Mouse (Mus musculus) intestine, postnatal 0 days (tissue): Measurements from ENCODE around the gene 1110012L19Rik. TPM values are rescaled to one million over a fixed set of nuclear protein-coding genes. Genes with fewer than 3 reads are reported as not detected.
A peak's percentile ranks its signal among the peaks of the same experiment; 100 is the strongest.
"Not testable (repeated sequence)": the region's sequence is repeated elsewhere in the genome, so short reads cannot be mapped to it uniquely, and the experiment has no call there.

Experiments
- ATAC-seq: fragments of 200-750 bp; cut with Nextera tagmentation; 2 replicates; pipeline ENCODE4 v1.8.0; 2017; ENCODE audit warnings: mild to moderate bottlenecking, moderate TSS enrichment, moderate library complexity
- H3K27ac ChIP-seq: fragments of 300-500 bp; sonication (generic); 2 replicates; pipeline ENCODE4 v1.5.1; 2014; ENCODE audit warnings: mild to moderate bottlenecking, low read depth, low read length, moderate library complexity
- H3K27me3 ChIP-seq: fragments of 300-500 bp; sonication (generic); replicated peaks from 2 replicates; pipeline ENCODE4 v1.6.1; 2014; ENCODE audit warnings: low read length, mixed read lengths; ENCODE audit not compliant: control insufficient read depth, insufficient read depth
- H3K36me3 ChIP-seq: fragments of 300-500 bp; sonication (generic); 2 replicates; pipeline ENCODE4 v1.6.1; 2014; ENCODE audit warnings: mild to moderate bottlenecking, moderate library complexity; ENCODE audit not compliant: control insufficient read depth, insufficient read depth
- H3K4me1 ChIP-seq: fragments of 300-500 bp; sonication (generic); replicated peaks from 2 replicates; pipeline ENCODE4 v1.6.1; 2014; ENCODE audit warnings: antibody characterized with exemption, low read length, mixed read lengths; ENCODE audit not compliant: control insufficient read depth, insufficient read depth
- H3K4me2 ChIP-seq: fragments of 300-500 bp; sonication (generic); replicated peaks from 2 replicates; pipeline ENCODE4 v1.6.1; 2014; ENCODE audit warnings: low read depth, mild to moderate bottlenecking, moderate library complexity
- H3K4me3 ChIP-seq: fragments of 300-500 bp; sonication (generic); 2 replicates; pipeline ENCODE4 v1.5.1; 2014; ENCODE audit warnings: low read depth, low read length
- H3K9ac ChIP-seq: fragments of 300-500 bp; sonication (generic); 2 replicates; pipeline ENCODE4 v1.6.1; 2014; ENCODE audit warnings: mild to moderate bottlenecking, low read depth, low read length
- H3K9me3 ChIP-seq: fragments of 300-500 bp; sonication (generic); 2 replicates; pipeline ENCODE4 v1.6.1; 2016; ENCODE audit warnings: mixed run types; ENCODE audit not compliant: control insufficient read depth
- CTCF ChIP-seq: sonication (generic); IDR thresholded peaks from 2 replicates; pipeline ENCODE4 v1.5.1; 2016; ENCODE audit warnings: low read depth, mild to moderate bottlenecking, control low read depth, antibody characterized with exemption, moderate library complexity
- WGBS: fragments of 180-500 bp; shearing (Covaris S2); extraction: QIAGEN DNeasy Blood & Tissue Kit; methylation state at CpG from one replicate; pipeline ENCODE4 v1.1.7; 2014; 5-methylcytosine and 5-hydroxymethylcytosine counted together
- polyA plus RNA-seq: library from polyadenylated mRNA; unstranded; fragments of >200 nt; fragmentation: Nextera tagmentation; extraction: Ambion mirVana; gene quantifications from 2 replicates; pipeline ENCODE4 v1.2.1, GENCODE M21; 2015

The 1110012L19Rik gene
- polyA plus RNA-seq, 1 experiment from 2014 or later = 21.8 TPM

- not testable (repeated sequence) for H3K27ac ChIP-seq, H3K27me3 ChIP-seq, H3K4me2 ChIP-seq, H3K4me3 ChIP-seq, H3K9me3 ChIP-seq, H3K36me3 ChIP-seq, H3K9ac ChIP-seq, H3K4me1 ChIP-seq, ATAC-seq
- WGBS = 60% methylated on average over 4 of the region's 6 CpGs
- peak; percentile 42 for TF ChIP-seq CTCF
Observed at GRCm38 (mm10) chrX:70374469-70375110, 11.1 kb upstream of the 1110012L19Rik start.

GRCm38 (mm10) chrX:70384917-70385275, 781 bp upstream of the 1110012L19Rik start:
- Histone ChIP-seq H3K4me1 (no peaks in the 10 kb centered on the region), H3K27me3 (no peaks in the 10 kb centered on the region), H3K9ac (no peak overlapping the region), H3K36me3 (no peaks in the 10 kb centered on the region), H3K9me3 (no peaks in the 10 kb centered on the region), H3K27ac (no peak overlapping the region; the same call in 1 of the 2 replicates), H3K4me2 (peak overlapping the region; percentile 56), H3K4me3 (peak overlapping the region; percentile 48)
- 54% methylated on average over 3 of the region's 3 CpGs for WGBS
- ATAC-seq = no peak
- no peak for TF ChIP-seq CTCF

GRCm38 (mm10) chrX:70385962-70386351, 280 bp downstream of the 1110012L19Rik start:
- H3K4me2 ChIP-seq = peak overlapping the region; percentile 56
- H3K36me3 ChIP-seq = no peaks in the 10 kb centered on the region
- WGBS = 24% methylated on average over 11 of the region's 11 CpGs
- ATAC-seq = peak; percentile 69
- TF ChIP-seq CTCF = no peak
- H3K27ac ChIP-seq = peak overlapping the region; percentile 29; the same call in 1 of the 2 replicates
- H3K9me3 ChIP-seq = no peaks in the 10 kb centered on the region
- no peaks in the 10 kb centered on the region for H3K27me3 ChIP-seq
- no peaks in the 10 kb centered on the region for H3K4me1 ChIP-seq
- peak overlapping the region; percentile 24 for H3K9ac ChIP-seq
- peak overlapping the region; percentile 48 for H3K4me3 ChIP-seq

GRCm38 (mm10) chrX:70392636-70393035, 7.0 kb downstream of the 1110012L19Rik start:
- H3K36me3 ChIP-seq, H3K4me1 ChIP-seq, H3K9me3 ChIP-seq, H3K27me3 ChIP-seq, H3K9ac ChIP-seq, ATAC-seq, H3K4me3 ChIP-seq, H3K27ac ChIP-seq, H3K4me2 ChIP-seq: not testable (repeated sequence)

GRCm38 (mm10) chrX:70425473-70425872, 39.8 kb downstream of the 1110012L19Rik start:
- 66% methylated on average over 3 of the region's 3 CpGs for WGBS
- not testable (repeated sequence) for H3K9me3 ChIP-seq, ATAC-seq, H3K4me3 ChIP-seq, H3K36me3 ChIP-seq, H3K9ac ChIP-seq, H3K4me1 ChIP-seq, H3K4me2 ChIP-seq, H3K27me3 ChIP-seq, H3K27ac ChIP-seq

Other genes starting within 250 kb of the 1110012L19Rik start
- gene Ids, start 20.8 kb upstream of the 1110012L19Rik start, polyA plus RNA-seq = 2.5 and 2.9 TPM in 2 replicates
- 15.9 and 17.8 TPM in 2 replicates for gene Tmem185a, start 91.3 kb downstream of the 1110012L19Rik start, polyA plus RNA-seq